Mouse (Mus musculus) lung, adult 2 months (tissue): ENCODE measurements around the gene Micall1.

ENCODE experiments used
- CTCF ChIP-seq: fragments of 200-500 bp; IDR thresholded peaks from 2 replicates; pipeline ENCODE4 v1.5.1; 2011; ENCODE audit warnings: mild to moderate bottlenecking, low read length, control low read depth; ENCODE audit not compliant: insufficient read depth
- POLR2A ChIP-seq: fragments of 200-500 bp; IDR thresholded peaks from 2 replicates; pipeline ENCODE4 v1.6.1; 2011; ENCODE audit warnings: low read depth, mild to moderate bottlenecking, control low read depth, low read length, borderline replicate concordance; ENCODE audit errors: extremely low read depth

DNA sequence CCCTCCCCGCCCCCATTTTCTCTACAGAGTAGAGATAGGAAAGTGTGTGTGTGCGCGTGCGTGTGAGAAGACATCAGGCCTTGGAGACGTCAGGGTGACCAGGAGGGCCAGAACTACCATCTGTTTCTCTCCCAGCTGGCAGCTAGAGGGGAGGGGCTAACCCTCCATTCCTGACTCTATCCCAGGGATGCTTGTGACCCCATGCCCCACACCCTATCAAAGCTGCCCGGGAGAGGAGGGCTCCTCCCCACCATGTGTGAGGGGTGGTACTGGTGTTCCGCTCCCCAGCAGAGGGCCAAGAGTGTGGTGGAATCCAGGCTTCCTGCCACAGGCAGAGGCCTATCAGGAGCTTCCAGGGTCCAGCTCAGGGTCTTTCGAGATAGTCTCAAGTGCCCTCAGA is 58.0 kb downstream of the Micall1 start:
- TF ChIP-seq POLR2A (no peak), CTCF (no peak)
